Mouse (Mus musculus) left cerebral cortex, adult 8-10 months (tissue): Measurements from ENCODE around the gene Tgm2. TPM values are rescaled to one million over a fixed set of nuclear protein-coding genes. Genes with fewer than 3 reads are reported as not detected.

Source experiments
- DNase-seq, 2 experiments: peaks; one replicate each; pipeline ENCODE4 v3.0.0; 2022; ENCODE audit warnings: low spot score in 2 of 2
- total RNA-seq, 4 experiments: library from RNA; stranded (reverse); gene quantifications; 2 replicates each; pipeline ENCODE4 v1.2.4; 2022

Gene Tgm2
- total RNA-seq, 4 experiments from 2014 or later: 9.3 to 13.7 (median 10.1) TPM

- no peak for DNase-seq
Observed at GRCm38 (mm10) chr2:158141690-158142440, 4.4 kb downstream of the Tgm2 start.

GRCm38 (mm10) chr2:158141271-158141670 lies 5.0 kb downstream of the Tgm2 start:
- DNase-seq: no peak

GRCm38 (mm10) chr2:158140664-158141063 lies 5.6 kb downstream of the Tgm2 start:
- no peak for DNase-seq

- DNase-seq: peak in 1 of 2 experiments; percentile 53
Observed at GRCm38 (mm10) chr2:158139628-158140027, 6.6 kb downstream of the Tgm2 start.

- no peak for DNase-seq
Observed at GRCm38 (mm10) chr2:158138778-158139177, 7.5 kb downstream of the Tgm2 start.

- no peak for DNase-seq
Observed at GRCm38 (mm10) chr2:158137771-158138170, 8.5 kb downstream of the Tgm2 start.

GRCm38 (mm10) chr2:158136205-158136604 lies 10.0 kb downstream of the Tgm2 start:
- no peak for DNase-seq

- DNase-seq: no peak
Observed at GRCm38 (mm10) chr2:158133050-158133449, 13.2 kb downstream of the Tgm2 start.

GRCm38 (mm10) chr2:158132320-158132719 lies 13.9 kb downstream of the Tgm2 start:
- DNase-seq: no peak

GRCm38 (mm10) chr2:158131197-158131835 lies 14.9 kb downstream of the Tgm2 start:
- DNase-seq: no peak

GRCm38 (mm10) chr2:158130391-158130986 lies 15.7 kb downstream of the Tgm2 start:
- no peak for DNase-seq

- no peak for DNase-seq
Observed at GRCm38 (mm10) chr2:158129291-158130002, 16.8 kb downstream of the Tgm2 start.

GRCm38 (mm10) chr2:158128461-158129130 lies 17.6 kb downstream of the Tgm2 start:
- DNase-seq: no peak

- DNase-seq: no peak
Observed at GRCm38 (mm10) chr2:158127872-158128271, 18.4 kb downstream of the Tgm2 start.

- no peak for DNase-seq
Observed at GRCm38 (mm10) chr2:158127245-158127644, 19.0 kb downstream of the Tgm2 start.

GRCm38 (mm10) chr2:158122814-158123213 lies 23.4 kb downstream of the Tgm2 start:
- DNase-seq: no peak

GRCm38 (mm10) chr2:158121645-158122326 lies 24.4 kb downstream of the Tgm2 start:
- DNase-seq: no peak

GRCm38 (mm10) chr2:158120868-158121267 lies 25.4 kb downstream of the Tgm2 start:
- DNase-seq: no peak

- no peak for DNase-seq
Observed at GRCm38 (mm10) chr2:158120211-158120610, 26.0 kb downstream of the Tgm2 start.

- no peak for DNase-seq
Observed at GRCm38 (mm10) chr2:158119145-158119544, 27.1 kb downstream of the Tgm2 start.

- no peak for DNase-seq
Observed at GRCm38 (mm10) chr2:158116653-158117052, 29.6 kb downstream of the Tgm2 start.
